Mouse (Mus musculus) forebrain, embryonic 16.5 days (tissue): ENCODE results near the gene Adgrl1. TPM values are rescaled to one million over a fixed set of nuclear protein-coding genes. Genes with fewer than 3 reads are reported as not detected.

Source experiments
- ATAC-seq: fragments of 200-750 bp; cut with Nextera tagmentation; 2 replicates; pipeline ENCODE4 v1.8.0; 2017; ENCODE audit warnings: mild to moderate bottlenecking, moderate library complexity
- H3K27ac ChIP-seq: fragments of 300-500 bp; sonication (generic); 2 replicates; pipeline ENCODE4 v1.5.1; 2014; ENCODE audit warnings: low read length, control low read depth
- H3K27me3 ChIP-seq: fragments of 300-500 bp; sonication (generic); replicated peaks from 2 replicates; pipeline ENCODE4 v1.6.1; 2014; ENCODE audit warnings: low read length; ENCODE audit not compliant: control insufficient read depth, insufficient read depth
- H3K36me3 ChIP-seq: fragments of 300-500 bp; sonication (generic); 2 replicates; pipeline ENCODE4 v1.6.1; 2014; ENCODE audit not compliant: control insufficient read depth, insufficient read depth
- H3K4me1 ChIP-seq: fragments of 300-500 bp; sonication (generic); replicated peaks from 2 replicates; pipeline ENCODE4 v1.6.1; 2014; ENCODE audit warnings: low read length; ENCODE audit not compliant: control insufficient read depth, insufficient read depth
- H3K4me2 ChIP-seq: fragments of 300-500 bp; sonication (generic); 2 replicates; pipeline ENCODE4 v1.6.1; 2014; ENCODE audit warnings: mild to moderate bottlenecking, low read length, control low read depth
- H3K4me3 ChIP-seq: fragments of 300-500 bp; sonication (generic); replicated peaks from 2 replicates; pipeline ENCODE4 v1.5.1; 2014; ENCODE audit warnings: mild to moderate bottlenecking, low read length, control low read depth
- H3K9ac ChIP-seq: fragments of 300-500 bp; sonication (generic); replicated peaks from 2 replicates; pipeline ENCODE4 v1.6.1; 2014; ENCODE audit warnings: low read depth, low read length, control low read depth
- H3K9me3 ChIP-seq: fragments of 300-500 bp; sonication (generic); 2 replicates; pipeline ENCODE4 v1.6.1; 2016; ENCODE audit warnings: low read length; ENCODE audit not compliant: control insufficient read depth
- WGBS: fragments of 180-500 bp; shearing (Covaris S2); extraction: QIAGEN DNeasy Blood & Tissue Kit; methylation state at CpG from one replicate; pipeline ENCODE4 v1.1.7; 2014; 5-methylcytosine and 5-hydroxymethylcytosine counted together
- polyA plus RNA-seq: library from polyadenylated mRNA; unstranded; fragments of >200 nt; fragmentation: Nextera tagmentation; extraction: Ambion mirVana; gene quantifications from 2 replicates; pipeline ENCODE4 v1.2.1, GENCODE M21; 2015

Adgrl1 gene
- polyA plus RNA-seq, 1 experiment from 2014 or later, result 60.4 TPM

DNA sequence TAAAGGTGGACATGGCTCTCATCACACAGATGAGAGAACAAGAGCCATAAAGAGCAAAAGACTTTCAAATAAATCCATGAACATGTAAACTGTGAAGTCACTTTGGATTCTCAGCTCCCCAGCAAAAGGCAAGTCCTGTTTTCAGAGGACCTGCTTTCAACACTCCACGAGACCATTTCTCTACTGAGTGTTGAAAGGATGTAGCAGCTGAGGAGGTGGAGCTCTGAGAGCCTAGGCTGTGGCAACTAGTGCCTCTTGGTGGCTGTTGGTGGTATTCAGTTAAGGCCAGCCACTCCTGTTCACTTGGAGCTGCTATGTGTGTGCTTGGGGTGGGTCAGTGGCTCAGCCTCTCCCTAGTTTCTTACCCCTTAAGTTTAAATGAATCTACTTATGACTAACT, 56.9 kb downstream of the Adgrl1 start:
- 14% methylated on average over 1 of the region's 1 CpGs for WGBS
- no peak overlapping the region; the same call in 1 of the 2 replicates for H3K4me3 ChIP-seq
- H3K9me3 ChIP-seq, result no peaks in the 10 kb centered on the region
- H3K27me3 ChIP-seq, result no peaks in the 10 kb centered on the region
- H3K9ac ChIP-seq, result no peak overlapping the region
- H3K27ac ChIP-seq, result no peak overlapping the region
- H3K4me1 ChIP-seq, result peaks cover 15% of the 10 kb centered on the region
- H3K4me2 ChIP-seq, result peak overlapping the region; percentile 97
- ATAC-seq, result no peak
- no peaks in the 10 kb centered on the region for H3K36me3 ChIP-seq

DNA sequence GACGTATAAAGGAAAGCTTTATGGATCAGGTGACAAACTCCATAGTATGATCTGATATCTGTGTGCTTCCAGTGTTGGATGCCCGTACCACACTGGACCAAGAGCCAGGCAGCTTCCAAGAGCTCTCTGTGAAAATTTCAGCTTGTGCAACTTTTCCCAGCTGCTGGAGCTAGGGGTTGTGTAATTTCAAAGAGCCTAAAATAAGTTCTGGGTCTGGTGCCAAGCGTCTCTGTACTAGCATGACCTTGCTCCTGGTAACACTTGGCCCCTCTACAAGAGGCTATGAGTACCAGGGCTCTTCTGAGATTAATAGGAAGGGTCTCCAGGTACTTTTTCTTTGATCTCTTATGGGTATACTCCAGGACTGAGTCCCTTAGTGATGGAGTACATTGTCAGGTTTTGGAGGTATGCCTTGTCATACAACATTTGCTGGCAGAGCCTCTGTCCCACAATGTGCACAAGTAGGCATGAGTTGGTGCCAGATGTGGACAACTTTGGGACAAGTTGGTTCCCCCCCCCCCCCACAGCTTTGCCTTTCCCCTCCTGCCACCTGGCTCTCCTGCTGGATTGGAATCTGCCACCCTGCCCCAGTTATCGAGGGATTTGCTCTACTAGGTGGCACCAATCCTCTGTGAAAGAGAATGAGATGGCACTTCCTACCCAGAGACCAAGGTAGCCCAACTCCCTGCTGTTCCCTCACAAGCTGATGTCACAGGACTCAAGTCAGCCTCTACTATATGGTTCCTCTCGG, 64.3 kb downstream of the Adgrl1 start:
- ATAC-seq, result no peak
- WGBS, result 95% methylated on average over 5 of the region's 5 CpGs
- Histone ChIP-seq H3K36me3 (no peaks in the 10 kb centered on the region), H3K27me3 (no peaks in the 10 kb centered on the region), H3K9ac (no peak overlapping the region), H3K9me3 (no peaks in the 10 kb centered on the region), H3K4me3 (no peak overlapping the region), H3K27ac (no peak overlapping the region), H3K4me2 (no peak overlapping the region), H3K4me1 (no peaks in the 10 kb centered on the region)

DNA sequence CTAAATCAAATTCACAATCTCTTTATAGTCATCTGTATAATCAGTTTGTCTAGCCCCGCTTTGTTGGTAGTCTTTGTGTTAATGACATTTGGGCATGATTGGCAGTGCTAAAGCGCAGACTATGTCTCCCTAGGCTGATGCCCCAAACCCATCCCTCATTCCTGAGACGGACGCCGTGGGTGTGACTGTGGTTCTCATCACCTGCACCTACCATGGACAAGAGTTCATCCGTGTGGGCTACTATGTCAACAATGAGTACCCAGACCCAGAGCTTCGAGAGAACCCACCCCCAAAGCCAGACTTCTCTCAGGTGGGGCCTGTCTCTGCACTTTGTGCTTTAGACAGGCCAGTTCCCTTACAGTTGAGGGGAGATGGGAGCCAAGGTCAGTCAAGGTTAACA, 67.8 kb downstream of the Adgrl1 start:
- no peak overlapping the region for H3K27ac ChIP-seq
- no peak overlapping the region for H3K9ac ChIP-seq
- no peaks in the 10 kb centered on the region for H3K9me3 ChIP-seq
- WGBS, result 96% methylated on average over 7 of the region's 7 CpGs
- H3K4me3 ChIP-seq, result no peak overlapping the region
- ATAC-seq, result no peak
- H3K36me3 ChIP-seq, result no peaks in the 10 kb centered on the region
- no peaks in the 10 kb centered on the region for H3K27me3 ChIP-seq
- H3K4me2 ChIP-seq, result no peak overlapping the region
- peaks cover 7% of the 10 kb centered on the region for H3K4me1 ChIP-seq

DNA sequence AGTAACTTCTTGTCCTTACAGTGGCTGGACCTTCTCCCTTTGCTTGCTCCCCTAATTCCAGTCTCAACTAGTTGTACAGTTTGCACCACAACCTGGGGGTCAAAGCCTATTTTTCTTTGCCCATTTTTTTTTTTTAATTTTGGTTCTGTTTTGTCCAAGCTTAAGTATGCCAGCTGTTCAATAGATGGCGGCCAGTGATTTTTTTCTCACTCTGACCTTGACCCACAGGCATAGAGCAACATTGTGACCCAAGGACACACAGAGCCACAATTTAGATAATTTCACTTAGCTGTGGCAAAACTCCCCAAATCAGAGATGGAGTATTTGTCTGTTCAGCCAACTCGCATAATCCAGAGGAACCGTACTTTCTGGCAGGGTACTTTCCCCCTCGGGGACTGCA, 71.2 kb downstream of the Adgrl1 start:
- Histone ChIP-seq H3K4me3 (no peak overlapping the region), H3K27me3 (no peaks in the 10 kb centered on the region), H3K4me1 (peaks cover 23% of the 10 kb centered on the region), H3K4me2 (no peak overlapping the region), H3K9me3 (no peaks in the 10 kb centered on the region), H3K27ac (no peak overlapping the region), H3K36me3 (no peaks in the 10 kb centered on the region), H3K9ac (no peak overlapping the region)
- ATAC-seq, result no peak
- 83% methylated on average over 4 of the region's 4 CpGs for WGBS

DNA sequence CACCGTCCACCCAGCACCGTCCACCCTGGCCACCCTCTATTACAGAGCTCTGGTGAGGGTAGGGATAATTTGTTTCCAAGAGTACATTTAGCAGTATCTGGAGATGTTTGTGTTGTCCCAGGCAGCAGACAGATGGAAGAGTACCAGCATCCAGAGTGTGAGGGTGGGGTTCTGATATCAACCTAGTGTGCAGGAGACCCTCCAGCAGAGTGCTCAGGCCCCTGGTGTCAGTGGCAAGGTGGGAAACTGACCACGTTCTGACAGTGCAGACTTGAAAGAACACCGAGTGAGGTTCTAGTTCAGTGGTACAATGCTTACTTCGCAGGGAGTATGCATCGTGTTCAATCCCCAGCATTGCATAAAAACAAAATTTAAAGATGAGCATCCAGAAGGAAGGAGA, 71.8 kb downstream of the Adgrl1 start:
- WGBS, result 79% methylated on average over 6 of the region's 6 CpGs
- H3K4me3 ChIP-seq, result peak overlapping the region; percentile 89
- H3K4me2 ChIP-seq, result peak overlapping the region; percentile 84
- no peak overlapping the region; the same call in 1 of the 2 replicates for H3K27ac ChIP-seq
- peak overlapping the region; percentile 82 for H3K9ac ChIP-seq
- H3K27me3 ChIP-seq, result no peaks in the 10 kb centered on the region
- no peaks in the 10 kb centered on the region for H3K9me3 ChIP-seq
- no peak for ATAC-seq
- no peaks in the 10 kb centered on the region for H3K36me3 ChIP-seq
- H3K4me1 ChIP-seq, result peaks cover 23% of the 10 kb centered on the region

DNA sequence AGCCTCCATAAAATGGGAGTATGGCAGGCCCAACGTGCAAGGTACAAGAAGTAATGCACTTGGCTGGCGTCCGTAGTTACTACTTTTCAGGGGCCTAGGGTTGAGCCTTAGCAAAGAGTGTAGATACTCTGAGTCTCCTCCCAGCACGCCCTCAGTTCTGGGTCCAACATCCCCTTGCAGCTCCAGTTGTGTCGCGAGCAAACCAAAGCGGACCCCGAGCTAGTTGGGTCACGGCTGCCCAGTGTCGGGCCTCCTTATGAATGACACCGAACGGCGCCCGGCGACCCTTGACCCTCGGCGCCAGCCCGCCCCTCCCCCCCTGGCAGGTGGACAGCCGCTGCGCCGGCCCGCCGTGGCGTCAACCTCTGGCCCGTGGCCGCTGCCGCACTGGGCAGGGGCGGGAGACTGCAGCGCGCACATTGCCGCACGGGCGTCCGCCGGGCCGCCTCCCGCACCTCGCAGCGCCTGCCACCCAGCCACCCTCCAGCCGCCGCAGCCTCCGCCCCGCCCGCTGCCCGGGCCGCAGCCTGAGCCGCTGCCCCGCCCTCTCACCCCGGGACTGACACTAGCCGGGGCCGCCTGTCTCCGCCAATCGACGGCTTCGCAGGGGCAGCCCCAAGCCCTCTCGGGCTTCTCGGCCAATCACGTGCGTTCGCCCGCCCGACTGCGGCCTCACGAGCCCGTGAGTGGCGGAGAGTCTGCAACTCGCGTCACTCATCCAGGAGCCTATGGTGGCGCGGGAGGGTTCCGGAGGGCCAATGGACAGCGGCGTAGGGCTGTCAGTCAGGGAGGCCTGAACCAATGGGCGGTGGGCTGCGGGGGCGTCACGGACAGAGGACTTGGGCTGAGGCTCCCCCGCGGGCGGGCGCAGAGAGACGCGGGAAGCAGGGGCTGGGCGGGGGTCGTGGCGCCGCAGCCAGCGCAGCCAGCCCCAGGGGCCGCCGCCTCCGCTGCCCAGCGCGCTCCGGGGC, 72.5 kb downstream of the Adgrl1 start, which contains the start of gene Prkaca:
TSS of gene Prkaca (plus strand) at position 844 of the 971 bp plus-strand sequence.
- H3K9ac ChIP-seq, result peak within 1 kb of the TSS; percentile 92
- H3K27ac ChIP-seq, result peak within 1 kb of the TSS; percentile 68
- under 1% methylated on average over 82 of the region's 94 CpGs for WGBS
- H3K36me3 ChIP-seq, result no peaks in the 10 kb centered on the region
- H3K4me3 ChIP-seq, result peak within 1 kb of the TSS; percentile 89
- no peaks in the 10 kb centered on the region for H3K9me3 ChIP-seq
- peak within 1 kb of the TSS; percentile 87 for H3K4me2 ChIP-seq
- peak; percentile 100 for ATAC-seq
- H3K27me3 ChIP-seq, result no peaks in the 10 kb centered on the region
- peaks cover 23% of the 10 kb centered on the region for H3K4me1 ChIP-seq

DNA sequence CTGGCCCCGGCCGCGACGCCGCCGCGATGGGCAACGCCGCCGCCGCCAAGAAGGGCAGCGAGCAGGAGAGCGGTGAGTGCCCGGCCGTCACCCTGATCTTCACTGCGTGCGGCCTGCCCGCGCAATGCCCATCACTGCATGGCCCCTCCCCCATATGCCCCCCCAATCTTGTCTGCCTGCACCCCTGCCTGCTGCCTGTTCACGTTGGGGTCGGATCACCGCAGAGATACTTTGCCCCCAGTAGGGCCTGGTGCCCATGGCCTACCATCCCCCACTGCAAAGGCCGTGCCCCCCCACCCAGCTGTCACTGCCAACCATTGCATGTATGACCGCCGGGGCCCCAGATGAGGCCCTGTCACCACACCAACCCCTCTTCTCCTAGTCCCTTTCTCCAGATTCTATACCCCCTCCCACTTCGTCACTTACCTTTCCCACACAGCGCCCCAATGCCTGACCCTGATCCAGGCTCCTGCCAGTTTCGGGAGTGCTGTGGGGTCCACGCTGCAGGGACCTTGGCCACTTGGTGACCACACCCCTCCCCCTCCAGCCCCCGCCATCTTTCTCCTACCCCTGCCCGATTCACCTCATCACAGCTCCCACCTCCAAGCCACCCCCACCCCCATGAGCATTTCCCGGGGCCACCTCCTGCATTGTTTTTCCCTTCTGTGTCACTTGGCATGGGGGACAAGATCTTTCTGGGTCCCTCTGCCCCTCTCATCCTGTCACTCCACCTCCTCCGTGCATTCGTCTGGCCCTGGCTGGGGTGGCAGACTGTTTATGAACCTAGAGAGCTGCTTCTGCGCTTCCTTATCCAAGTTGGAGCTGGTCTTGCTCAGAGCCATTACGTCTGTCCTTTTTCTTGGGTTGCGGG, 73.5 kb downstream of the Adgrl1 start:
- 3% methylated on average over 25 of the region's 37 CpGs for WGBS
- no peaks in the 10 kb centered on the region for H3K36me3 ChIP-seq
- H3K9me3 ChIP-seq, result no peaks in the 10 kb centered on the region
- no peaks in the 10 kb centered on the region for H3K27me3 ChIP-seq
- H3K9ac ChIP-seq, result peak overlapping the region; percentile 92
- H3K4me3 ChIP-seq, result peak overlapping the region; percentile 89
- no peak overlapping the region for H3K27ac ChIP-seq
- H3K4me2 ChIP-seq, result peak overlapping the region; percentile 87
- peaks cover 29% of the 10 kb centered on the region for H3K4me1 ChIP-seq
- ATAC-seq, result no peak; the same call in 1 of the 2 replicates

DNA sequence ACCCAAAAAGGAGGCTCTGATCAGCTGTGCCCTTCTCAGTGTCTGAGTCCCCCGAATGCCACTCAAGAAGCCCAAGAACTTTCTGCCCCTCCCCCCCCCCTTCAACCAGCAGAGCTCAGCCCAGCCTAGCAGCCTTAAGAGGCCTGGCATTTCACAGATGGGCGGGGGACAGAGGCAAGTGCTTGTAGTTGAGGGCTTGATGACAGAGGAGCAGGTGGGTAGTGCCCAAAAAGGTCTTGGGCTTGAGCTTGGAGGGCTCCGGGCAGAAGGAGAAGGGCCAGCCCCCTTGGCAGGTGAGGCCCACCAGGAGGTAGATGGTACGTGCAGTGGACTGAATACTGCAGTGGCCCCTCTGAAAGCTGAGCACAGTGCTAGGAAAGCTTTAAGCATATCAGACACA, 74.6 kb downstream of the Adgrl1 start:
- H3K4me1 ChIP-seq, result peaks cover 29% of the 10 kb centered on the region
- no peaks in the 10 kb centered on the region for H3K36me3 ChIP-seq
- H3K4me3 ChIP-seq, result no peak overlapping the region
- no peak for ATAC-seq
- no peaks in the 10 kb centered on the region for H3K27me3 ChIP-seq
- H3K9ac ChIP-seq, result no peak overlapping the region
- peak overlapping the region; percentile 87; the same call in 1 of the 2 replicates for H3K4me2 ChIP-seq
- no peak overlapping the region for H3K27ac ChIP-seq
- H3K9me3 ChIP-seq, result no peaks in the 10 kb centered on the region
- 72% methylated on average over 4 of the region's 4 CpGs for WGBS
